Mouse (Mus musculus): ENCODE results near the gene Usp18.

Usp18 gene

DNA sequence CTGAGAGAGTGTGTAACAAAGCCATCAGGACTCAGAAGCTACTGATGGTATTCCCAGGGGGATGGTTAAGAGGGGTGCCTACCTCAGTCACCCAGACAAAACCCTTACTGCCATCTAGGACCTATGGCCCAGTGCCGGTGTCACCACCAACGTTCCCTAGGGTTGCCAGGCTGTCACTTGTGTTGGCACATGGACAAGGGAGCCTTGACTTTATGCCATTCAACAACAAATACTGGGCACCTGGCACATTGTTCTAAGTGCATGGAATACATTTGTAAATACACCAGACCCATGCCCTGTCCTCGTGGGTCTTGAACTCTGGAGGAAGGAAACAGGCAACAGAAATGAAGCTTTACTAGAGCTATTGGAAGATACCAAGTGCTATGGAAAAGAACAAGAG is 59.9 kb downstream of the Usp18 start:
- DNase-seq, result no peak

DNA sequence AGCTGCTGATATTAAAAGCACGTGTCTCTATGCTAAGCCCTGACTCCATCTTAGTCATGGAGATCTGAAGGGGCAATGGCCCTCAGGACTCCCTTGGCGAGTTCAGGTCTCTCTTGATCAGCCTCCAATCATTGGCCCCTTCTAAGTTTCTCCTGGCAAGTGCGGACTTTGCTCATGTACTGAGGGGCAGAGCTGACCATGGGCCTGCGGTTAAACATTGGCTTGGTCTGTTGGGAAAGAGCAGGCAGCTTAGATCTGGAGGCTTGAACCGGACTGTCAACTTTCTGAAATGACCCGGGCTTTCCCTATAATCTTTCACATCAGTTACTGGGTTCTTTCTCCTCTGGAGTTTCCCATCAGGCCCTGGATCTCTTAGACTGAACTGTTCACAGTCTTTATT is 65.3 kb downstream of the Usp18 start:
- DNase-seq, result no peak

DNA sequence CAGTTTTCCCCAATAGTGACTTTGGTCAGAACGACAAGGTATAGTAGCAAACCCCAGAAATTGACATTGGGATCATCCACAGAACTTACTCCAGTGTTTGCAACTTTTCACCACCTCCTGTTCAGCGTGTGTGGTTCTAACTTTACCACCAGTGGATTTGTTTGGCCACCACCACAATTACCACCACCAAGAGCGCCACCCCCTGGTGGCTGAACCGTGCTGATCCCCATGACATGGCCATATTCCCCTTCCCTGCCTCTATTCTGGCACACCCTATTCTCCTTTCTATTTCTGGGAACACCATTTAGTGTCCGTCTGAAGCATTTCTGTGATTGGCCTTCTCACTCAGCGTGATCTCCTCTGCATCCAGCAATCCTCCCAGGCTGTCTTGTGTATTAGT is 73.4 kb downstream of the Usp18 start:
- DNase-seq, result peak; percentile 23 to 38
